Comparison of ENCODE assay signal across 8 mouse cellular contexts in genomic region chr7:112316239-112316638, GRCm38 (mm10).
A peak's percentile ranks its signal among the peaks of the same experiment; 100 is the strongest.
DNase-seq lines count a peak whose midpoint lies in the region; ATAC-seq and TF ChIP-seq lines count a peak whose summit lies in the region.

No protein-coding gene starts in this region.

- no peak for ATAC-seq in liver, embryonic 12.5 days
- peak; percentile 57 for ATAC-seq in heart, embryonic 14.5 days (ENCODE audit: insufficient number of reproducible peaks, insufficient read depth, low FRiP score, low read depth)
- no peak for ATAC-seq in inflammation-experienced regulatory T-cells, adult 6 months
- no peak for ATAC-seq in megakaryocyte progenitor cell, adult 5-6 weeks (replicated peaks; ENCODE audit: poor library complexity)

- H3K4me1 ChIP-seq in liver, adult 2 months (ENCODE audit: control insufficient read depth, insufficient read depth, low read length), result no peaks in the 10 kb centered on the region
- no peaks in the 10 kb centered on the region for H3K4me1 ChIP-seq in liver, embryonic 12.5 days
- H3K4me1 ChIP-seq in heart, embryonic 14.5 days (ENCODE audit: control insufficient read depth in 2 of 2, insufficient read depth in 2 of 2, low read length in 2 of 2), result peaks cover 33 to 65% of the 10 kb centered on the region in 2 experiments

- TF ChIP-seq POLR2A in liver, adult 2 months (IDR thresholded peaks at IDR 0.05; ENCODE audit: extremely low read depth, insufficient read depth, low read length), result no peak

- H3K27ac ChIP-seq in liver, adult 2 months (replicated peaks; ENCODE audit: insufficient read depth, low read depth, low read length), result no peak overlapping the region
- no peak overlapping the region for H3K27ac ChIP-seq in liver, embryonic 12.5 days
- peak overlapping the region; percentile 78 to 83 for H3K27ac ChIP-seq in heart, embryonic 14.5 days (replicated peaks in 1 of 2; ENCODE audit: control insufficient read depth in 1 of 2, insufficient read depth in 1 of 2, low read depth in 2 of 2, low read length in 2 of 2)

- no peak overlapping the region for H3K4me3 ChIP-seq in liver, adult 2 months (ENCODE audit: insufficient read depth, low read depth, low read length)
- H3K4me3 ChIP-seq in liver, embryonic 12.5 days, result no peak overlapping the region
- H3K4me3 ChIP-seq in heart, embryonic 14.5 days (ENCODE audit: control insufficient read depth in 1 of 2, insufficient read depth in 1 of 2, low read depth in 1 of 2, low read length in 2 of 2), result no peak overlapping the region

- TF ChIP-seq CTCF in liver, adult 2 months (IDR thresholded peaks at IDR 0.05; ENCODE audit: low read depth, low read length), result no peak

- no peak overlapping the region for H3K9ac ChIP-seq in liver, adult 2 months (ENCODE audit: low read depth, low read length)
- no peak overlapping the region for H3K9ac ChIP-seq in liver, embryonic 12.5 days
- peak overlapping the region; percentile 60 for H3K9ac ChIP-seq in heart, embryonic 14.5 days (ENCODE audit: low read length)

- H3K27me3 ChIP-seq in liver, adult 2 months (ENCODE audit: control insufficient read depth, insufficient read depth, low read length), result no peaks in the 10 kb centered on the region
- H3K27me3 ChIP-seq in liver, embryonic 12.5 days (replicated peaks), result no peaks in the 10 kb centered on the region
- H3K27me3 ChIP-seq in heart, embryonic 14.5 days (ENCODE audit: control insufficient read depth, insufficient read depth, low read length), result no peaks in the 10 kb centered on the region

- no peaks in the 10 kb centered on the region for H3K9me3 ChIP-seq in liver, embryonic 12.5 days (replicated peaks)
- no peaks in the 10 kb centered on the region for H3K9me3 ChIP-seq in heart, embryonic 14.5 days (ENCODE audit: control insufficient read depth, low read length)

- H3K36me3 ChIP-seq in liver, adult 2 months (ENCODE audit: control insufficient read depth, insufficient read depth, low read length), result peaks cover 23% of the 10 kb centered on the region
- H3K36me3 ChIP-seq in liver, embryonic 12.5 days, result no peaks in the 10 kb centered on the region; the same call in 1 of the 2 replicates
- peaks cover 94% of the 10 kb centered on the region for H3K36me3 ChIP-seq in heart, embryonic 14.5 days (ENCODE audit: control insufficient read depth, insufficient read depth, low read length)

- peak; percentile 43 for DNase-seq in liver, adult 2 months (ENCODE audit: extremely low read depth, low read depth, low spot score)
- DNase-seq in cerebellum, postnatal 14 days, result peak; percentile 50 to 57
- peak; percentile 27 for DNase-seq in lung, postnatal 10 days
- DNase-seq in thymus, postnatal 36 days, result peak; percentile 57 to 75

- no peak overlapping the region for H3K4me2 ChIP-seq in liver, embryonic 12.5 days
- no peak overlapping the region for H3K4me2 ChIP-seq in heart, embryonic 14.5 days (ENCODE audit: low read length)

- 18% methylated on average over 1 of the region's 1 CpGs for WGBS in liver, adult 2 months
- 57% methylated on average over 1 of the region's 1 CpGs for WGBS in liver, embryonic 12.5 days (ENCODE audit: insufficient replicate concordance)
- WGBS in heart, embryonic 14.5 days, result 20% methylated on average over 1 of the region's 1 CpGs

- H3K79me2 ChIP-seq in liver, adult 2 months (ENCODE audit: control insufficient read depth, insufficient read depth, low read length), result no peaks in the 10 kb centered on the region

Comparison
In these comparisons a context has a peak if more than half of its experiments do, and no peak if none do; other contexts are left out.
1. H3K27ac ChIP-seq: peak in heart, embryonic 14.5 days (2 of 2); none in liver, adult 2 months (single experiment) and liver, embryonic 12.5 days (single experiment).
2. Peak in every context shown above with its lines, with median percentiles within 50 percentile points of each other: DNase-seq.